Mouse (Mus musculus) hindbrain, postnatal 0 days (tissue): ENCODE data around the gene Cwc25. TPM values are rescaled to one million over a fixed set of nuclear protein-coding genes. Genes with fewer than 3 reads are reported as not detected.
A peak's percentile ranks its signal among the peaks of the same experiment; 100 is the strongest.

Experiments
- ATAC-seq: fragments of 200-750 bp; cut with Nextera tagmentation; 2 replicates; pipeline ENCODE4 v1.8.0; 2017; ENCODE audit warnings: mild to moderate bottlenecking, moderate TSS enrichment, moderate library complexity
- DNase-seq: peaks from one replicate; pipeline ENCODE4 v3.0.0-alpha.2; 2015; ENCODE audit warnings: low spot score
- H3K27ac ChIP-seq: fragments of 300-500 bp; sonication (generic); 2 replicates; pipeline ENCODE4 v1.5.1; 2014; ENCODE audit warnings: mild to moderate bottlenecking
- H3K27me3 ChIP-seq: fragments of 300-500 bp; sonication (generic); 2 replicates; pipeline ENCODE4 v1.6.1; 2014; ENCODE audit warnings: low read length, mixed read lengths; ENCODE audit not compliant: insufficient read depth
- H3K36me3 ChIP-seq: fragments of 300-500 bp; sonication (generic); 2 replicates; pipeline ENCODE4 v1.6.1; 2014; ENCODE audit warnings: low read length, mixed read lengths; ENCODE audit not compliant: insufficient read depth
- H3K4me1 ChIP-seq: fragments of 300-500 bp; sonication (generic); 2 replicates; pipeline ENCODE4 v1.6.1; 2014; ENCODE audit warnings: antibody characterized with exemption, low read length, mixed read lengths; ENCODE audit not compliant: insufficient read depth
- H3K4me2 ChIP-seq: fragments of 300-500 bp; sonication (generic); 2 replicates; pipeline ENCODE4 v1.6.1; 2014; ENCODE audit warnings: low read depth, mild to moderate bottlenecking, low read length, moderate library complexity, mixed read lengths
- H3K4me3 ChIP-seq: fragments of 300-500 bp; sonication (generic); 2 replicates; pipeline ENCODE4 v1.5.1; 2014; ENCODE audit warnings: low read length
- H3K9ac ChIP-seq: fragments of 300-500 bp; sonication (generic); replicated peaks from 2 replicates; pipeline ENCODE4 v1.6.1; 2014; ENCODE audit warnings: mild to moderate bottlenecking, low read length, moderate library complexity, mixed read lengths
- H3K9me3 ChIP-seq: fragments of 300-500 bp; sonication (generic); 2 replicates; pipeline ENCODE4 v1.6.1; 2016; ENCODE audit warnings: low read length, mixed read lengths
- CTCF ChIP-seq: IDR thresholded peaks from 2 replicates; pipeline ENCODE4 v1.5.1; 2016; ENCODE audit warnings: antibody characterized with exemption, control low read depth, low read depth
- WGBS: fragments of 180-500 bp; shearing (Covaris S2); extraction: QIAGEN DNeasy Blood & Tissue Kit; methylation state at CpG from one replicate; pipeline ENCODE4 v1.1.7; 2014; 5-methylcytosine and 5-hydroxymethylcytosine counted together
- polyA plus RNA-seq: library from polyadenylated mRNA; unstranded; fragments of >200 nt; fragmentation: Nextera tagmentation; extraction: Ambion mirVana; gene quantifications from 2 replicates; pipeline ENCODE4 v1.2.1, GENCODE M21; 2015
- total RNA-seq: library from RNA; depleted of rRNA; stranded (reverse); fragments of >200 nt; gene quantifications from 2 replicates; pipeline ENCODE4 v1.2.3, GENCODE M21; 2014

Cwc25 gene
- total and polyA plus RNA-seq, 2 experiments from 2014 or later = 11.9 to 14.2 TPM

GRCm38 (mm10) chr11:97717369-97718280, 48.7 kb downstream of the Cwc25 start:
- TF ChIP-seq CTCF = no peak
- Histone ChIP-seq H3K4me2 (no peak overlapping the region), H3K36me3 (peaks cover 64% of the 10 kb centered on the region), H3K27me3 (no peaks in the 10 kb centered on the region), H3K9ac (no peak overlapping the region), H3K4me1 (no peaks in the 10 kb centered on the region), H3K4me3 (no peak overlapping the region), H3K27ac (no peak overlapping the region), H3K9me3 (no peaks in the 10 kb centered on the region)
- WGBS = 87% methylated on average over 26 of the region's 26 CpGs
- DNase-seq = no peak
- no peak for ATAC-seq

DNA sequence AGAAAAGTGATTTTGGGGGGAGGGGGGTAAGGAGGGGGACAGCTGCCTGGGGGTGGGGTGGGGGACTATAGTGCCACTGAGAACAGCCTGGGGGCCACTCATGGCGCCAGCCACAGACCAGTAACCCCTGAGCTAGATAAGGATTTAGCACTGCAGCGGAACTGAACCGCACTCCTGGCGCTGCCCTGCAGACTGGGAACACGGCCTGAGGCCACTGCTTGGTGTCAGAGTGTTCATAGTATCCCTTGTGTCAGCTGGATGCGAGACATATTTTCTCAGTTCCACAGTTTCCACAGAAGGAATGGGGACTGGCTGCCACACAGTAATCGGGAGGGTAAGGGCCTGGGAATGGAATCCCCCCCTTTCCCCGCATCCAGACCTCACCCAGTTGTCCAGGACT, 50.3 kb downstream of the Cwc25 start:
- WGBS = 92% methylated on average over 8 of the region's 8 CpGs
- H3K4me2 ChIP-seq = no peak overlapping the region
- H3K36me3 ChIP-seq = peaks cover 57% of the 10 kb centered on the region
- no peaks in the 10 kb centered on the region for H3K9me3 ChIP-seq
- H3K27me3 ChIP-seq = no peaks in the 10 kb centered on the region
- no peaks in the 10 kb centered on the region for H3K4me1 ChIP-seq
- no peak for DNase-seq
- TF ChIP-seq CTCF = no peak
- no peak for ATAC-seq
- no peak overlapping the region for H3K9ac ChIP-seq
- H3K4me3 ChIP-seq = no peak overlapping the region
- H3K27ac ChIP-seq = no peak overlapping the region

DNA sequence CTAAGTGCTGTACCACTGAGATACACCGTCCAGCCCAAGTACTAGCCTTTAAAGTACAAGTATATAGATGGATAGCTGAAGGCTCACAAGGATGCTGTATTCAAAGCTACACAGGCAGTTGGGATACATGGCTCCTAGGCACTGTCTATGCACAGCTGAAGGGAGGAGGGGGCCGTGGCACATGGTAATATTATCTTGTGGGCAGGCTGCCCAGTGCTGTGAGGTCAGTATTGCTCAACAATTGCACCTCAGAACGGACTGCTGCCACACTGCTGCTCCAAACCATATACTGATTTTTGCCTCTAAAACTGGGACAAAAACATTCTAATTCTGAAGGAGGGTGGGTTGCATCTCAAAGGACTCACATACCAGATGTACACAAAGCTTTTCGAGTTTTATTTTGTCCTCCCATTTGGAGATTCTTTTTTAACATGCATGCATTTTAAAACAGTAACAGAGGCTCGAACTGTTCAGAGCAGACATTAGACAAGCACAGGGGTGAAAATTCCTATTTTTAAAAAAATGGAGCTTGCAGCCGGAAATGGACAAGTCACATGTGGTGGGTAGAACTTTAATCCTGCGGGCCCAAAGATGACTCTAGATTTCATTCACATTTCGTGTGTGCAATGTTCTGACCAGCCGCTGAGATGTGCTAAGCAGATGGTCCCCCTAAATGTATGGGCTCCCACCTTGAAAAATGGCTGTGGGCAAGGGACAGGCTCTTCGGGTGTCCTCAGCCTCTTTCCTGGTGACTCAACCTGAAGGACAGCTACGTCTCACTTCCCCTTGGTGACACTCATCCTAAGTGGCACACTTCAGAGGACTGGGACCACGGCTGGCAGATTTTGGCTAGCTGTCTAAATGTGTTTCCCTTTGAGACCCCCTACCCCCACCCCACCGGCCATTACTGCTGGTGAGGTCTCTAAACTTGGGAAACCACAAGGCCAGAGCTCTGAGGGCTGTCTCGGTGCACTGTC, 51.3 kb downstream of the Cwc25 start:
- Histone ChIP-seq H3K4me2 (no peak overlapping the region), H3K4me3 (no peak overlapping the region), H3K9ac (no peak overlapping the region), H3K27ac (no peak overlapping the region), H3K36me3 (peaks cover 50% of the 10 kb centered on the region), H3K9me3 (no peaks in the 10 kb centered on the region), H3K4me1 (no peaks in the 10 kb centered on the region), H3K27me3 (no peaks in the 10 kb centered on the region)
- DNase-seq (no peak), ATAC-seq (no peak)
- TF ChIP-seq CTCF = no peak
- 86% methylated on average over 14 of the region's 14 CpGs for WGBS

DNA sequence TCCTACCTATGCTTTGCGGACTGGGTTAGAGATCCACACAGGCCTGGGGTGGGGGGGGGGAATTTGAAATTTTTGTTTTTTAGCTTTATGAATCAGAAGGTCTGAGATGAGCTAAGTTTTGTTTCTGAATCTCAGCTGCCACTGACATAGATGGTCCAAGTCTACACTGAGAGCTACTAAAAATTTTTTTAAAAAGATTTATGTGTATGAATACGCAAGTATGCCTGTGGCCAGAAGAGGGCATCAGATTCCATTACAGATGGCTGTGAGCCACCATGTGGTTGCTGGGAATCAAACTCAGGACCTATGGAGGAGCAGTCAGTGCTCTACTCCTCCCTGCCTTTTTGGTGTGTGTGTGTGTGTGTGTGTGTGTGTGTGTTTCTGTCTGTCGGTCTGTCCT, 52.0 kb downstream of the Cwc25 start:
- no peak for DNase-seq
- Histone ChIP-seq H3K9ac (no peak overlapping the region), H3K4me1 (no peaks in the 10 kb centered on the region), H3K36me3 (peaks cover 43% of the 10 kb centered on the region; the same call in 1 of the 2 replicates), H3K27me3 (no peaks in the 10 kb centered on the region), H3K9me3 (no peaks in the 10 kb centered on the region), H3K4me3 (no peak overlapping the region), H3K4me2 (no peak overlapping the region), H3K27ac (no peak overlapping the region)
- peak; percentile 48 for TF ChIP-seq CTCF
- ATAC-seq = no peak; the same call in 1 of the 2 replicates
- WGBS = 97% methylated on average over 3 of the region's 3 CpGs

- Histone ChIP-seq H3K9ac (no peak overlapping the region), H3K36me3 (peaks cover 39% of the 10 kb centered on the region; the same call in 1 of the 2 replicates), H3K4me1 (no peaks in the 10 kb centered on the region), H3K27me3 (no peaks in the 10 kb centered on the region), H3K4me3 (no peak overlapping the region), H3K9me3 (no peaks in the 10 kb centered on the region), H3K27ac (no peak overlapping the region), H3K4me2 (no peak overlapping the region)
- ATAC-seq (no peak; the same call in 1 of the 2 replicates), DNase-seq (peak; percentile 24)
- TF ChIP-seq CTCF = no peak
- WGBS = 81% methylated on average over 8 of the region's 8 CpGs
Observed at GRCm38 (mm10) chr11:97713896-97714295, 52.5 kb downstream of the Cwc25 start.

DNA sequence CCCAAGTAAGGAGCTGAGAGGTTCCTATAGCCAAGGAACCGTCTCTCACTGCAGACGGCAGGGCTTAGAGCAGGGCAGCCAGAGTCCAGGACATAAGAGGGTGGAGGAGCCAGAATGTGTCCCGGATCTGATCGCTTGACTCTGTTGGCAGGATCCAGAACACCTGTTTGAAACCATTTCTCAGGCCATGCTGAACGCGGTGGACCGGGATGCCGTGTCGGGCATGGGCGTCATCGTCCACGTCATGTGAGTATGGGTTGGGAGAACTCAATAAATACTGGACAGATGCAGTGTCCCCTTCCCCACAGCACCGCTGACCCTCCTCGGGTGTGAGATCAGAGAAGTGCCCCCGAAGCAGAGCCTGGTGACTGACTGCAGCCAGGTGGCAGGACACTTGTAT, 54.1 kb downstream of the Cwc25 start:
- H3K9ac ChIP-seq = no peak overlapping the region
- ATAC-seq (no peak), DNase-seq (no peak)
- H3K4me2 ChIP-seq = no peak overlapping the region
- no peak overlapping the region for H3K27ac ChIP-seq
- H3K9me3 ChIP-seq = no peaks in the 10 kb centered on the region
- H3K27me3 ChIP-seq = no peaks in the 10 kb centered on the region
- H3K4me1 ChIP-seq = no peaks in the 10 kb centered on the region
- H3K4me3 ChIP-seq = no peak overlapping the region
- peaks cover 43% of the 10 kb centered on the region for H3K36me3 ChIP-seq
- WGBS = 94% methylated on average over 15 of the region's 15 CpGs
- no peak for TF ChIP-seq CTCF
